In genomic region chr4:149933025-149933424, GRCm38 (mm10) we compare ENCODE assay signal across 23 mouse cellular contexts. TPM values are rescaled to one million over a fixed set of nuclear protein-coding genes. Genes with fewer than 3 reads are reported as not detected.
DNase-seq lines count a peak whose midpoint lies in the region; ATAC-seq and TF ChIP-seq lines count a peak whose summit lies in the region.
"Had no signal": no experiment of that assay in that cellular context is flagged by ENCODE, and none has a peak within 500 bp of the region (broad histone marks: within the 10 kb centered on the region; RNA-seq: fewer than 3 reads in every experiment).

No protein-coding gene starts in this region.

- H3K9ac ChIP-seq in liver, adult 2 months (ENCODE audit: low read depth, low read length): no peak overlapping the region
- H3K9ac ChIP-seq in liver, embryonic 11.5 days (ENCODE audit: low read depth, low read length): no peak overlapping the region
- H3K9ac ChIP-seq: embryonic facial prominence, embryonic 12.5 days; forebrain, embryonic 13.5 days; forebrain, embryonic 15.5 days had no signal

- no peak for TF ChIP-seq CTCF in gastrocnemius, adult 2 months (IDR thresholded peaks at IDR 0.05)
- no peak for TF ChIP-seq CTCF in liver, adult 2 months (IDR thresholded peaks at IDR 0.05; ENCODE audit: low read depth, low read length)
- TF ChIP-seq CTCF in small intestine, adult 2 months (IDR thresholded peaks at IDR 0.05; ENCODE audit: extremely low read depth, insufficient read length, insufficient replicate concordance, low read depth, low read length): no peak

- TF ChIP-seq POLR2A in liver, adult 2 months (IDR thresholded peaks at IDR 0.05; ENCODE audit: extremely low read depth, insufficient read depth, low read length): no peak
- TF ChIP-seq POLR2A in small intestine, adult 2 months (IDR thresholded peaks at IDR 0.05; ENCODE audit: low read depth, low read length): no peak

- H3K9me3 ChIP-seq in liver, embryonic 11.5 days (ENCODE audit: control insufficient read depth, low read length): no peaks in the 10 kb centered on the region
- H3K9me3 ChIP-seq: embryonic facial prominence, embryonic 12.5 days; forebrain, embryonic 13.5 days; forebrain, embryonic 15.5 days; G1E had no signal

- no peak for ATAC-seq in liver, embryonic 11.5 days (replicated peaks; ENCODE audit: low FRiP score)
- ATAC-seq: activated CD4-positive, CD25-positive, alpha-beta regulatory T cell, adult 4 months; CD4-positive, CD25-positive, alpha-beta regulatory T cell, adult 4 months; forebrain, embryonic 13.5 days; forebrain, embryonic 15.5 days; Patski had no signal

- H3K4me3 ChIP-seq in gastrocnemius, adult 2 months: no peak overlapping the region
- no peak overlapping the region for H3K4me3 ChIP-seq in liver, adult 2 months (ENCODE audit: insufficient read depth, low read depth, low read length)
- no peak overlapping the region for H3K4me3 ChIP-seq in liver, embryonic 11.5 days (ENCODE audit: low read depth, low read length)
- no peak overlapping the region for H3K4me3 ChIP-seq in small intestine, adult 2 months (ENCODE audit: low read depth, low read length)
- H3K4me3 ChIP-seq: embryonic facial prominence, embryonic 10.5 days; embryonic facial prominence, embryonic 12.5 days; forebrain, embryonic 13.5 days; forebrain, embryonic 15.5 days had no signal

- intact Hi-C loops in gastrocnemius, adult 2 months (cut with DNase I): no loop called here

- H3K36me3 ChIP-seq in liver, adult 2 months (ENCODE audit: control insufficient read depth, insufficient read depth, low read length): no peaks in the 10 kb centered on the region
- no peaks in the 10 kb centered on the region for H3K36me3 ChIP-seq in liver, embryonic 11.5 days (ENCODE audit: control insufficient read depth, insufficient read depth, low read length)
- H3K36me3 ChIP-seq in small intestine, adult 2 months (ENCODE audit: control insufficient read depth, insufficient read depth, low read length): no peaks in the 10 kb centered on the region
- H3K36me3 ChIP-seq: embryonic facial prominence, embryonic 12.5 days; forebrain, embryonic 15.5 days; G1E had no signal

- 0 out of 2 replicates have a peak, but pooled peaks cover 2% of the 10 kb centered on the region for H3K4me1 ChIP-seq in liver, adult 2 months (ENCODE audit: control insufficient read depth, insufficient read depth, low read length)
- no peaks in the 10 kb centered on the region for H3K4me1 ChIP-seq in liver, embryonic 11.5 days (replicated peaks; ENCODE audit: control insufficient read depth, insufficient read depth, low read length)
- H3K4me1 ChIP-seq in small intestine, adult 2 months (ENCODE audit: control insufficient read depth, insufficient read depth, insufficient read length, low read length): peaks cover 13% of the 10 kb centered on the region
- H3K4me1 ChIP-seq: forebrain, embryonic 13.5 days; forebrain, embryonic 15.5 days had no signal

- peak overlapping the region; percentile 89 for H3K27ac ChIP-seq in gastrocnemius, adult 2 months
- no peak overlapping the region for H3K27ac ChIP-seq in liver, adult 2 months (replicated peaks; ENCODE audit: insufficient read depth, low read depth, low read length)
- no peak overlapping the region for H3K27ac ChIP-seq in liver, embryonic 11.5 days (ENCODE audit: low read depth, low read length)
- H3K27ac ChIP-seq in small intestine, adult 2 months (ENCODE audit: insufficient read depth, low read depth, low read length): peak overlapping the region; percentile 89; the same call in 1 of the 2 replicates
- H3K27ac ChIP-seq: embryonic facial prominence, embryonic 10.5 days; embryonic facial prominence, embryonic 12.5 days; forebrain, embryonic 13.5 days; forebrain, embryonic 15.5 days had no signal

- no peak overlapping the region for H3K4me2 ChIP-seq in liver, embryonic 11.5 days
- H3K4me2 ChIP-seq: embryonic facial prominence, embryonic 12.5 days; forebrain, embryonic 13.5 days; forebrain, embryonic 15.5 days had no signal

- DNase-seq in adrenal gland, adult (ENCODE audit: inconsistent age in 2 of 2, low spot score in 1 of 2): peak; percentile 36 to 73
- no peak for DNase-seq in adrenal gland, postnatal 10 days
- DNase-seq in gastrocnemius, adult 2 months: no peak
- no peak for DNase-seq in gastrocnemius, adult 18-20 months (ENCODE audit: low spot score)
- peak; percentile 8 for DNase-seq in liver, adult 2 months (ENCODE audit: extremely low read depth, low read depth, low spot score)
- no peak for DNase-seq in liver, embryonic 11.5 days (ENCODE audit: low spot score)
- DNase-seq: adrenal gland, adult 8-10 months; adrenal gland, postnatal 25 days; B cell, adult 2 months; cerebellum, adult 11-12 months; cerebellum, adult 2 months; cerebellum, adult 9-10 months; cerebellum, postnatal 10 days; cerebellum, postnatal 25 days had no signal

- 82% methylated on average over 7 of the region's 7 CpGs for WGBS in liver, adult 2 months
- WGBS in liver, embryonic 11.5 days: 81% methylated on average over 7 of the region's 7 CpGs
- 84% methylated on average over 7 of the region's 7 CpGs for WGBS in small intestine, adult 2 months

- H3K27me3 ChIP-seq in liver, adult 2 months (ENCODE audit: control insufficient read depth, insufficient read depth, low read length): no peaks in the 10 kb centered on the region
- peaks cover 8% of the 10 kb centered on the region for H3K27me3 ChIP-seq in liver, embryonic 11.5 days (replicated peaks; ENCODE audit: control insufficient read depth, insufficient read depth, low read length)
- no peaks in the 10 kb centered on the region for H3K27me3 ChIP-seq in small intestine, adult 2 months (ENCODE audit: control insufficient read depth, insufficient read depth, low read length)
- H3K27me3 ChIP-seq: embryonic facial prominence, embryonic 12.5 days; forebrain, embryonic 13.5 days; forebrain, embryonic 15.5 days; Patski had no signal

- H3K79me2 ChIP-seq in liver, adult 2 months (ENCODE audit: control insufficient read depth, insufficient read depth, low read length): no peaks in the 10 kb centered on the region

RNA-seq across cellular contexts. Expression of gene Spsb1, which starts 21.8 kb away (rescaled TPM):
- total RNA-seq in adrenal gland, postnatal 10 days (2021): 10 to 100 TPM; 31.6 TPM
- 10 to 100 TPM in 1 of 2 experiments, 1 to 10 TPM in 1; 5.5 to 16.1 TPM for total RNA-seq in gastrocnemius, adult 2 months (2021)
- total RNA-seq in gastrocnemius, adult 18-20 months (2021): 1 to 10 TPM; 5.9 to 9.6 TPM
- total RNA-seq in liver, adult 2 months (2014; rRNA removed): 0.54 and 0.92 TPM in 2 replicates
- polyA plus RNA-seq in liver, adult 2 months (2012; rRNA removed): 0.91 and 1.3 TPM in 2 replicates
- 2.9 and 3.1 TPM in 2 replicates for polyA plus RNA-seq in liver, embryonic 11.5 days (2014; fragmentation: Nextera tagmentation; extraction: Ambion mirVana)
- 17.4 and 27.3 TPM in 2 replicates for polyA plus RNA-seq in small intestine, adult 2 months (2012; rRNA removed)
- total RNA-seq: G1E had no signal

Comparison
In these comparisons a context has a peak if more than half of its experiments do, and no peak if none do; other contexts are left out.
1. DNase-seq: peak in adrenal gland, adult (2 of 2) and liver, adult 2 months (single experiment); none in adrenal gland, postnatal 10 days (single experiment), gastrocnemius, adult 2 months (single experiment), gastrocnemius, adult 18-20 months (single experiment) and liver, embryonic 11.5 days (single experiment).
2. H3K27ac ChIP-seq: peak in gastrocnemius, adult 2 months (single experiment) and small intestine, adult 2 months (single experiment); none in liver, adult 2 months (single experiment) and liver, embryonic 11.5 days (single experiment).